In the genomic region with DNA sequence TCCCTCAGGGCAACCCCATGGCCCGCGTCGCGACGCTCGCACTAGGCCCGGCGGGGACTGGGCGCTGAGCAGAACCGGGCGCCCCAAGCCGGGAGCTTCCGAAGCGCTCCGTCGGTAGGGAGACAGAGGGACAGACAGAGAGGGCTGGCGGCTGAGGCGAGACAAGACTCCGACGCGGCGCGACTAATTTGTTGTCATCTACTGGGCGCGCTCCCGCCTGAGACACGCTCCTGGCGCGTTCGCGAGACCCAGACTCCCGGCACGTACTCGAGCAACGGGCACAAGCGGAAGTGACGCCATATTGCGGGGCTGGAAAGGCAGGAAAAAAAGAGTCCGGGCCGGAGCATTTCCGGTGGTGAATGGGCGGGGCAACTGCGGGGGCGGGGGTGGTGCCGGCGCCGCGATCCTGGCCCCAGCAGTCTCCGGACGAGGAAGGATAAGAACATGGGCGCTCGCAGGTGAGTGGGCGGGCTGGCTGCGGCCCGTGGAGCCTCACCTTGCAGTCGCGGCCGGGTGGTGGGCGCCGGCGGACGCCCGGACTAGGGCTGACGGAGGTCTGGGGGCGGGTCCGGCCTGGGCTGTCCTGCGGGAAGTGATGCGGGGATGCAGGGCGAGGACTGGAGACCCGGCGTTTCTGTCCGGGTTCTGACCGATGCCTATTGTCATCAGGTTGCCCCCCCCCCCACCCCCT, we compare ENCODE assay signal across 8 mouse cellular contexts. TPM values are rescaled to one million over a fixed set of nuclear protein-coding genes. Genes with fewer than 3 reads are reported as not detected.
DNase-seq lines count a peak whose midpoint lies in the region; ATAC-seq and TF ChIP-seq lines count a peak whose summit lies in the region.

A gene (minus strand): TSS at position 211 of the 691 bp plus-strand sequence.

- TF ChIP-seq POLR2A in ES-Bruce4 (IDR thresholded peaks at IDR 0.05; ENCODE audit: insufficient read depth, low read length) = peak; percentile 26

- no peak for TF ChIP-seq CTCF in ES-Bruce4 (IDR thresholded peaks at IDR 0.05; ENCODE audit: low read depth, low read length)
- TF ChIP-seq CTCF in liver, postnatal 0 days (IDR thresholded peaks at IDR 0.05; ENCODE audit: low read depth) = no peak

- H3K4me3 ChIP-seq in ES-Bruce4 (ENCODE audit: low read depth, low read length) = peak within 1 kb of the TSS; percentile 96
- H3K4me3 ChIP-seq in forebrain, embryonic 13.5 days = peak within 1 kb of the TSS; percentile 95
- peak within 1 kb of the TSS; percentile 91 for H3K4me3 ChIP-seq in liver, postnatal 0 days (ENCODE audit: low read depth, low read length)
- peak within 1 kb of the TSS; percentile 89 for H3K4me3 ChIP-seq in neural tube, embryonic 14.5 days (ENCODE audit: low read depth, low read length)

- peak; percentile 97 to 99 for DNase-seq in heart, postnatal 10 days
- DNase-seq in large intestine, adult 2 months (ENCODE audit: low read depth, low spot score) = peak; percentile 95
- peak; percentile 98 for DNase-seq in liver, postnatal 0 days
- peak; percentile 96 for DNase-seq in testis, postnatal 10 days (ENCODE audit: low spot score)

- intact Hi-C loops in heart, postnatal 10 days (cut with DNase I) = loop anchor here (2.0 to 5.0 kb wide), 2 partner anchors 100 to 322 kb away; a partner anchor contains a TSS

- peak within 1 kb of the TSS; percentile 92 for H3K4me2 ChIP-seq in forebrain, embryonic 13.5 days
- H3K4me2 ChIP-seq in liver, postnatal 0 days (ENCODE audit: low read depth, low read length) = peak within 1 kb of the TSS; percentile 98
- H3K4me2 ChIP-seq in neural tube, embryonic 14.5 days (ENCODE audit: low read depth, low read length) = peak within 1 kb of the TSS; percentile 93

- H3K27ac ChIP-seq in ES-Bruce4 (ENCODE audit: insufficient read depth, low read length) = no peak within 1 kb of the TSS
- H3K27ac ChIP-seq in forebrain, embryonic 13.5 days = peak within 1 kb of the TSS; percentile 92
- peak within 1 kb of the TSS; percentile 97 for H3K27ac ChIP-seq in liver, postnatal 0 days (ENCODE audit: low read depth)
- peak within 1 kb of the TSS; percentile 91 for H3K27ac ChIP-seq in neural tube, embryonic 14.5 days (ENCODE audit: low read depth, low read length)

- H3K36me3 ChIP-seq in ES-Bruce4 (ENCODE audit: control insufficient read depth, insufficient read depth, low read length, poor library complexity, severe bottlenecking) = no peaks in the 10 kb centered on the region
- peaks cover 14% of the 10 kb centered on the region for H3K36me3 ChIP-seq in forebrain, embryonic 13.5 days (ENCODE audit: poor library complexity, severe bottlenecking)
- peaks cover 6% of the 10 kb centered on the region; the same call in 1 of the 2 replicates for H3K36me3 ChIP-seq in liver, postnatal 0 days (replicated peaks; ENCODE audit: insufficient read depth, low read length)
- no peaks in the 10 kb centered on the region for H3K36me3 ChIP-seq in neural tube, embryonic 14.5 days (ENCODE audit: control insufficient read depth, insufficient read depth, low read length)

- under 1% methylated on average over 64 of the region's 73 CpGs for WGBS in forebrain, embryonic 13.5 days
- WGBS in large intestine, adult 2 months = under 1% methylated on average over 73 of the region's 73 CpGs
- 1% methylated on average over 66 of the region's 73 CpGs for WGBS in liver, postnatal 0 days (ENCODE audit: insufficient replicate concordance)
- under 1% methylated on average over 67 of the region's 73 CpGs for whole genome bisulfite sequencing in neural tube, embryonic 14.5 days

- no peaks in the 10 kb centered on the region for H3K27me3 ChIP-seq in ES-Bruce4 (ENCODE audit: control insufficient read depth, insufficient read depth, low read length, poor library complexity, severe bottlenecking)
- H3K27me3 ChIP-seq in forebrain, embryonic 13.5 days = no peaks in the 10 kb centered on the region
- H3K27me3 ChIP-seq in liver, postnatal 0 days (ENCODE audit: insufficient read depth, low read length) = no peaks in the 10 kb centered on the region
- no peaks in the 10 kb centered on the region for H3K27me3 ChIP-seq in neural tube, embryonic 14.5 days (ENCODE audit: control insufficient read depth, insufficient read depth, low read length)

- H3K9me3 ChIP-seq in ES-Bruce4 (replicated peaks; ENCODE audit: control insufficient read depth, insufficient read depth, low read length, poor library complexity, severe bottlenecking) = no peaks in the 10 kb centered on the region
- H3K9me3 ChIP-seq in forebrain, embryonic 13.5 days (replicated peaks) = no peaks in the 10 kb centered on the region
- no peaks in the 10 kb centered on the region for H3K9me3 ChIP-seq in liver, postnatal 0 days (ENCODE audit: low read length)
- H3K9me3 ChIP-seq in neural tube, embryonic 14.5 days (ENCODE audit: control insufficient read depth, low read length) = no peaks in the 10 kb centered on the region

- TF ChIP-seq EP300 in ES-Bruce4 (IDR thresholded peaks at IDR 0.05; ENCODE audit: insufficient read depth, low read depth, low read length) = no peak
- no peak for TF ChIP-seq EP300 in liver, postnatal 0 days (IDR thresholded peaks at IDR 0.05; ENCODE audit: low read depth)

- H3K9ac ChIP-seq in ES-Bruce4 (ENCODE audit: low read depth, poor library complexity, severe bottlenecking) = peak within 1 kb of the TSS; percentile 81
- H3K9ac ChIP-seq in forebrain, embryonic 13.5 days = peak within 1 kb of the TSS; percentile 91
- peak within 1 kb of the TSS; percentile 93 for H3K9ac ChIP-seq in liver, postnatal 0 days (replicated peaks)
- H3K9ac ChIP-seq in neural tube, embryonic 14.5 days (replicated peaks; ENCODE audit: low read depth, low read length) = peak within 1 kb of the TSS; percentile 90

- no peaks in the 10 kb centered on the region for H3K4me1 ChIP-seq in ES-Bruce4 (ENCODE audit: control insufficient read depth, insufficient read depth, low read length)
- H3K4me1 ChIP-seq in forebrain, embryonic 13.5 days = peaks cover 34% of the 10 kb centered on the region
- peaks cover 28% of the 10 kb centered on the region for H3K4me1 ChIP-seq in liver, postnatal 0 days (ENCODE audit: insufficient read depth)
- H3K4me1 ChIP-seq in neural tube, embryonic 14.5 days (ENCODE audit: control insufficient read depth, insufficient read depth, low read length) = peaks cover 22% of the 10 kb centered on the region

- peak; percentile 86 for ATAC-seq in cerebellum, adult (ENCODE audit: insufficient number of reproducible peaks, low FRiP score, low TSS enrichment)
- peak; percentile 92 for ATAC-seq in forebrain, embryonic 13.5 days
- peak; percentile 89 for ATAC-seq in liver, postnatal 0 days
- ATAC-seq in neural tube, embryonic 14.5 days (ENCODE audit: low read depth) = peak; percentile 91

RNA-seq across cellular contexts. Expression of the gene that starts here (rescaled TPM):
- polyA plus RNA-seq in ES-Bruce4 (2011; ENCODE audit: insufficient read depth, insufficient read length, low read depth, missing spikeins) = 27.4 and 29.9 TPM in 2 replicates
- polyA plus RNA-seq in forebrain, embryonic 13.5 days (2015; fragmentation: Nextera tagmentation; extraction: Ambion mirVana) = 11.5 and 13.0 TPM in 2 replicates
- 10 to 100 TPM; 19.4 to 21.1 TPM for total RNA-seq in heart, postnatal 10 days (2021)
- polyA plus RNA-seq in large intestine, adult 2 months (2012; rRNA removed) = 11.8 and 15.3 TPM in 2 replicates
- 3.9 and 4.0 TPM in 2 replicates for polyA plus RNA-seq in liver, postnatal 0 days (2015; fragmentation: Nextera tagmentation; extraction: Ambion mirVana)
- 19.5 and 24.0 TPM in 2 replicates for polyA plus RNA-seq in neural tube, embryonic 14.5 days (2014; fragmentation: Nextera tagmentation; extraction: Ambion mirVana)
